Mouse (Mus musculus) embryonic fibroblast, embryonic 13.5 days (primary cell): ENCODE results near the gene Rbms1.

Experiments
- CTCF ChIP-seq: IDR thresholded peaks from 2 replicates; pipeline ENCODE4 v1.5.1; 2011; ENCODE audit warnings: mild to moderate bottlenecking, control low read depth, low read length, moderate library complexity, borderline replicate concordance; ENCODE audit not compliant: insufficient read depth
- POLR2A ChIP-seq: IDR thresholded peaks from 2 replicates; pipeline ENCODE4 v1.6.1; 2011; ENCODE audit warnings: low read depth, mild to moderate bottlenecking, control low read depth, low read length, moderate library complexity

GRCm38 (mm10) chr2:60902446-60903137 lies 60.4 kb downstream of the Rbms1 start:
- TF ChIP-seq POLR2A (no peak), CTCF (no peak)
